Mouse (Mus musculus) bone marrow, adult 2 months (tissue): ENCODE results near the gene Hsd17b13. TPM values are rescaled to one million over a fixed set of nuclear protein-coding genes. Genes with fewer than 3 reads are reported as not detected.
"Not testable (repeated sequence)": the region's sequence is repeated elsewhere in the genome, so short reads cannot be mapped to it uniquely, and the experiment has no call there.

Experiments used
- H3K27ac ChIP-seq: fragments of 200-500 bp; 2 replicates; pipeline ENCODE4 v1.5.1; 2012; ENCODE audit warnings: low read depth, mild to moderate bottlenecking, control low read depth, inconsistent platforms, low read length; ENCODE audit not compliant: control insufficient read depth, poor library complexity, insufficient read depth
- H3K4me1 ChIP-seq: fragments of 200-500 bp; 2 replicates; pipeline ENCODE4 v1.6.1; 2011; ENCODE audit warnings: low read length; ENCODE audit not compliant: control insufficient read depth, insufficient read depth
- H3K4me3 ChIP-seq: fragments of 200-500 bp; replicated peaks from 2 replicates; pipeline ENCODE3; 2011; ENCODE audit warnings: mild to moderate bottlenecking, low read depth, low read length, control low read depth; ENCODE audit not compliant: control insufficient read depth
- CTCF ChIP-seq: fragments of 200-500 bp; IDR thresholded peaks from 2 replicates; pipeline ENCODE4 v1.5.1; 2011; ENCODE audit warnings: low read length, control low read depth; ENCODE audit not compliant: control insufficient read depth, insufficient read depth
- POLR2A ChIP-seq: fragments of 200-500 bp; IDR thresholded peaks from 2 replicates; pipeline ENCODE4 v1.6.1; 2011; ENCODE audit warnings: low read depth, mild to moderate bottlenecking, control low read depth, low read length, borderline replicate concordance; ENCODE audit not compliant: control insufficient read depth
- WGBS: fragments of 180-500 bp; shearing (Covaris S2); methylation state at CpG from one replicate; pipeline ENCODE4 v1.1.7; 2018; 5-methylcytosine and 5-hydroxymethylcytosine counted together
- polyA plus RNA-seq: library from polyadenylated mRNA; stranded (reverse); fragments of >200 nt; gene quantifications from 2 replicates; pipeline ENCODE4 v1.2.4, GENCODE M21; 2011; ENCODE audit warnings: low replicate concordance; ENCODE audit not compliant: missing spikeins, insufficient read depth, insufficient read length

The Hsd17b13 gene
- polyA plus RNA-seq, 1 experiment, result not detected

GRCm38 (mm10) chr5:103971051-103971450 is 6.2 kb downstream of the Hsd17b13 start:
- H3K4me3 ChIP-seq, result no peak overlapping the region
- WGBS, result 49% methylated on average over 5 of the region's 5 CpGs
- no peaks in the 10 kb centered on the region; the same call in 1 of the 2 replicates for H3K4me1 ChIP-seq
- TF ChIP-seq CTCF (no peak), POLR2A (no peak)
- H3K27ac ChIP-seq, result no peak overlapping the region

- WGBS, result 83% methylated on average over 1 of the region's 1 CpGs
- no peak overlapping the region for H3K4me3 ChIP-seq
- TF ChIP-seq POLR2A, result no peak
- TF ChIP-seq CTCF, result no peak
- no peak overlapping the region for H3K27ac ChIP-seq
- H3K4me1 ChIP-seq, result no peaks in the 10 kb centered on the region; the same call in 1 of the 2 replicates
These were observed 14.2 kb downstream of the Hsd17b13 start for GRCm38 (mm10) chr5:103962935-103963429.

GRCm38 (mm10) chr5:103954638-103955037 is 22.6 kb downstream of the Hsd17b13 start:
- no peak overlapping the region for H3K27ac ChIP-seq
- TF ChIP-seq CTCF (no peak), POLR2A (no peak)
- 68% methylated on average over 5 of the region's 5 CpGs for WGBS
- H3K4me1 ChIP-seq, result no peaks in the 10 kb centered on the region
- no peak overlapping the region for H3K4me3 ChIP-seq

- Histone ChIP-seq H3K4me3 (no peak overlapping the region), H3K4me1 (no peaks in the 10 kb centered on the region), H3K27ac (no peak overlapping the region)
- WGBS, result 82% methylated on average over 10 of the region's 10 CpGs
- no peak for TF ChIP-seq CTCF
- no peak for TF ChIP-seq POLR2A
These were observed 23.8 kb downstream of the Hsd17b13 start for GRCm38 (mm10) chr5:103953135-103954083.

- H3K27ac ChIP-seq, H3K4me1 ChIP-seq, H3K4me3 ChIP-seq: not testable (repeated sequence)
- WGBS, result 88% methylated on average over 15 of the region's 15 CpGs
These were observed 27.1 kb downstream of the Hsd17b13 start for GRCm38 (mm10) chr5:103950138-103950537.

GRCm38 (mm10) chr5:103943183-103943582 is 34.0 kb downstream of the Hsd17b13 start:
- Histone ChIP-seq H3K27ac (no peak overlapping the region), H3K4me1 (no peaks in the 10 kb centered on the region), H3K4me3 (no peak overlapping the region)
- TF ChIP-seq CTCF (no peak), POLR2A (no peak)
- 56% methylated on average over 6 of the region's 6 CpGs for WGBS

GRCm38 (mm10) chr5:103939856-103940255 is 37.4 kb downstream of the Hsd17b13 start:
- no peak overlapping the region for H3K4me3 ChIP-seq
- no peak overlapping the region for H3K27ac ChIP-seq
- WGBS, result 65% methylated on average over 1 of the region's 1 CpGs
- H3K4me1 ChIP-seq, result no peaks in the 10 kb centered on the region
- TF ChIP-seq POLR2A, result no peak
- TF ChIP-seq CTCF, result no peak

GRCm38 (mm10) chr5:103939350-103939652 is 37.9 kb downstream of the Hsd17b13 start:
- no peak overlapping the region for H3K4me3 ChIP-seq
- TF ChIP-seq POLR2A (no peak), CTCF (no peak)
- 71% methylated on average over 7 of the region's 7 CpGs for WGBS
- no peak overlapping the region for H3K27ac ChIP-seq
- no peaks in the 10 kb centered on the region for H3K4me1 ChIP-seq
